ENCODE assay signal across 16 mouse cellular contexts in the genomic region with DNA sequence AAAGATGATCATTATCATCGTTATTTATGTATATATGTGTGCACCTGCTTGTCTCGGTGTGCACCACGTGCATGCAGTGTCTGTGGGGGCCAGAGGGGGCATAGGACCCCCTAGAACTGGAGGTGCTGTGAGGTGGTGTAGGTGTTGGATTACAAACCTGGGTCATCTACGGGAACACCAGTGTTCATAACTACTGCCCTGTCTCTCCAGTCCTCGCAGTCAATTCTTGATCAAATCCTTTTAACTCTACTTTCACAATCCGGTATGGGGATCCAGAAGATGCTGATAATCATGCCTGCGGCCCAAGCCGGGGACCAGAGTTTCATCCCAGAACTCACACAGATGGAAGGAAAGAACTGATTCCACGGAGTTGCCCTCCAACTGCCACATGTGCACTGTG.
"Had no signal": no experiment of that assay in that cellular context is flagged by ENCODE, and none has a peak within 500 bp of the region (broad histone marks: within the 10 kb centered on the region; RNA-seq: fewer than 3 reads in every experiment).

No protein-coding gene starts in this region.

- DNase-seq: liver, embryonic 13.5 days; liver, postnatal 0 days; lung, adult 2 months; lung, postnatal 14 days; lung, postnatal 36 days; right cerebral cortex, postnatal 14 days; thymus, postnatal 36 days had no signal

- H3K36me3 ChIP-seq: liver, embryonic 13.5 days; liver, embryonic 15.5 days; lung, embryonic 15.5 days; midbrain, embryonic 13.5 days; midbrain, embryonic 15.5 days; neural tube, embryonic 12.5 days; stomach, embryonic 15.5 days had no signal

- H3K4me3 ChIP-seq: liver, embryonic 13.5 days; liver, embryonic 15.5 days; lung, embryonic 15.5 days; megakaryocyte, embryonic 14.5 days; midbrain, embryonic 13.5 days; midbrain, embryonic 15.5 days; neural tube, embryonic 12.5 days; stomach, embryonic 15.5 days had no signal

- H3K27ac ChIP-seq: liver, embryonic 13.5 days; liver, embryonic 15.5 days; lung, embryonic 15.5 days; macrophage; midbrain, embryonic 13.5 days; midbrain, embryonic 15.5 days; neural tube, embryonic 12.5 days; stomach, embryonic 15.5 days; stomach, postnatal 0 days had no signal

- H3K9me3 ChIP-seq: liver, embryonic 13.5 days; liver, embryonic 15.5 days; lung, embryonic 15.5 days; megakaryocyte, embryonic 14.5 days; midbrain, embryonic 13.5 days; midbrain, embryonic 15.5 days; neural tube, embryonic 12.5 days; stomach, embryonic 15.5 days had no signal

- H3K4me1 ChIP-seq: liver, embryonic 13.5 days; liver, embryonic 15.5 days; lung, embryonic 15.5 days; neural tube, embryonic 12.5 days; stomach, embryonic 15.5 days had no signal

- H3K27me3 ChIP-seq: liver, embryonic 13.5 days; liver, embryonic 15.5 days; lung, embryonic 15.5 days; megakaryocyte, embryonic 14.5 days; midbrain, embryonic 15.5 days; neural tube, embryonic 12.5 days; stomach, embryonic 15.5 days had no signal
